Comparison of ENCODE assay signal across 8 mouse cellular contexts in genomic region chr12:113001133-113001474, GRCm38 (mm10). TPM values are rescaled to one million over a fixed set of nuclear protein-coding genes. Genes with fewer than 3 reads are reported as not detected.
DNase-seq lines count a peak whose midpoint lies in the region; ATAC-seq and TF ChIP-seq lines count a peak whose summit lies in the region.

No protein-coding gene starts in this region.

- intact Hi-C loops in gastrocnemius, adult 2 months (cut with DNase I): no loop called here
- intact Hi-C loops in gastrocnemius, postnatal 36 days (cut with DNase I): loop anchor here (5.0 to 10.0 kb wide), 2 partner anchors 74 to 151 kb away; partner anchors contain the start of gene Tex22

- TF ChIP-seq CTCF in gastrocnemius, adult 2 months (IDR thresholded peaks at IDR 0.05): no peak
- TF ChIP-seq CTCF in liver, postnatal 0 days (IDR thresholded peaks at IDR 0.05; ENCODE audit: low read depth): no peak

- peak overlapping the region; percentile 99 for H3K27ac ChIP-seq in gastrocnemius, adult 2 months
- H3K27ac ChIP-seq in forebrain, embryonic 15.5 days (replicated peaks): peak overlapping the region; percentile 96
- peak overlapping the region; percentile 98 for H3K27ac ChIP-seq in liver, postnatal 0 days (ENCODE audit: low read depth)

- peak overlapping the region; percentile 100 for H3K4me3 ChIP-seq in gastrocnemius, adult 2 months
- peak overlapping the region; percentile 83 for H3K4me3 ChIP-seq in forebrain, embryonic 15.5 days
- peak overlapping the region; percentile 85 for H3K4me3 ChIP-seq in liver, postnatal 0 days (ENCODE audit: low read depth, low read length)

- 5% methylated on average over 5 of the region's 5 CpGs for whole genome bisulfite sequencing in forebrain, embryonic 15.5 days
- WGBS in liver, postnatal 0 days (ENCODE audit: insufficient replicate concordance): 2% methylated on average over 5 of the region's 5 CpGs

- peak; percentile 20 for ATAC-seq in CD4-positive, CD25-positive, alpha-beta regulatory T cell, adult 4 months
- ATAC-seq in forebrain, embryonic 15.5 days (replicated peaks): no peak
- ATAC-seq in liver, postnatal 0 days: peak; percentile 4

- peak overlapping the region; percentile 91 for H3K9ac ChIP-seq in forebrain, embryonic 15.5 days (replicated peaks)
- peak overlapping the region; percentile 75 for H3K9ac ChIP-seq in liver, postnatal 0 days (replicated peaks)

- DNase-seq in gastrocnemius, adult 2 months: no peak
- DNase-seq in gastrocnemius, postnatal 36 days: no peak
- DNase-seq in liver, postnatal 0 days: no peak
- no peak for DNase-seq in natural killer cell, adult 2 months (ENCODE audit: low spot score in 2 of 2)
- DNase-seq in testis, postnatal 10 days (ENCODE audit: low spot score): no peak
- DNase-seq in adrenal gland, adult 2 months: no peak

- no peaks in the 10 kb centered on the region for H3K36me3 ChIP-seq in forebrain, embryonic 15.5 days
- H3K36me3 ChIP-seq in liver, postnatal 0 days (replicated peaks; ENCODE audit: insufficient read depth, low read length): no peaks in the 10 kb centered on the region

- TF ChIP-seq EP300 in liver, postnatal 0 days (IDR thresholded peaks at IDR 0.05; ENCODE audit: low read depth): no peak

- peaks cover 22% of the 10 kb centered on the region for H3K4me1 ChIP-seq in forebrain, embryonic 15.5 days
- peaks cover 21% of the 10 kb centered on the region for H3K4me1 ChIP-seq in liver, postnatal 0 days (ENCODE audit: insufficient read depth)

- no peaks in the 10 kb centered on the region for H3K9me3 ChIP-seq in forebrain, embryonic 15.5 days
- H3K9me3 ChIP-seq in liver, postnatal 0 days (ENCODE audit: low read length): no peaks in the 10 kb centered on the region

- peak overlapping the region; percentile 79 for H3K4me2 ChIP-seq in forebrain, embryonic 15.5 days (replicated peaks)
- H3K4me2 ChIP-seq in liver, postnatal 0 days (ENCODE audit: low read depth, low read length): peak overlapping the region; percentile 92

- H3K27me3 ChIP-seq in forebrain, embryonic 15.5 days: no peaks in the 10 kb centered on the region
- H3K27me3 ChIP-seq in liver, postnatal 0 days (ENCODE audit: insufficient read depth, low read length): no peaks in the 10 kb centered on the region

RNA-seq across cellular contexts. Expression of gene Brf1, which starts 0.6 kb away (rescaled TPM):
- 10 to 100 TPM; 20.8 to 21.5 TPM for total RNA-seq in gastrocnemius, adult 2 months (2021)
- total RNA-seq in gastrocnemius, postnatal 36 days (2021): 10 to 100 TPM; 16.8 to 20.9 TPM
- 10 to 100 TPM; 26.9 to 32.7 TPM for polyA plus RNA-seq in CD4-positive, CD25-positive, alpha-beta regulatory T cell, adult 4 months (2017; shearing (Covaris generic))
- polyA plus RNA-seq in forebrain, embryonic 15.5 days (2015; fragmentation: Nextera tagmentation; extraction: Ambion mirVana): 67.3 and 67.7 TPM in 2 replicates
- polyA plus RNA-seq in liver, postnatal 0 days (2015; fragmentation: Nextera tagmentation; extraction: Ambion mirVana): 17.0 and 18.4 TPM in 2 replicates
- total RNA-seq in adrenal gland, adult 2 months (2021): 10 to 100 TPM; 41.9 to 46.8 TPM
- 70.6 and 71.2 TPM in 2 replicates for polyA plus RNA-seq in adrenal gland, adult 2 months (2012; rRNA removed)

RNA-seq across cellular contexts. Expression of gene Pacs2, which starts 13.2 kb away (rescaled TPM):
- 10 to 100 TPM; 35.9 to 41.0 TPM for total RNA-seq in gastrocnemius, adult 2 months (2021)
- total RNA-seq in gastrocnemius, postnatal 36 days (2021): 10 to 100 TPM; 34.9 to 36.6 TPM
- 1 to 10 TPM; 5.8 to 7.3 TPM for polyA plus RNA-seq in CD4-positive, CD25-positive, alpha-beta regulatory T cell, adult 4 months (2017; shearing (Covaris generic))
- polyA plus RNA-seq in forebrain, embryonic 15.5 days (2015; fragmentation: Nextera tagmentation; extraction: Ambion mirVana): 22.6 and 24.4 TPM in 2 replicates
- polyA plus RNA-seq in liver, postnatal 0 days (2015; fragmentation: Nextera tagmentation; extraction: Ambion mirVana): 3.9 and 4.0 TPM in 2 replicates
- total RNA-seq in adrenal gland, adult 2 months (2021): 10 to 100 TPM; 38.7 to 42.1 TPM
- polyA plus RNA-seq in adrenal gland, adult 2 months (2012; rRNA removed): 51.9 and 66.9 TPM in 2 replicates

RNA-seq across cellular contexts. Expression of gene Btbd6, which starts 24.8 kb away (rescaled TPM):
- 10 to 100 TPM; 13.3 to 20.6 TPM for total RNA-seq in gastrocnemius, adult 2 months (2021)
- total RNA-seq in gastrocnemius, postnatal 36 days (2021): 10 to 100 TPM; 12.7 to 13.5 TPM
- polyA plus RNA-seq in CD4-positive, CD25-positive, alpha-beta regulatory T cell, adult 4 months (2017; shearing (Covaris generic)): 1 to 10 TPM; 7.8 to 8.7 TPM
- 46.1 and 48.1 TPM in 2 replicates for polyA plus RNA-seq in forebrain, embryonic 15.5 days (2015; fragmentation: Nextera tagmentation; extraction: Ambion mirVana)
- 4.1 and 4.7 TPM in 2 replicates for polyA plus RNA-seq in liver, postnatal 0 days (2015; fragmentation: Nextera tagmentation; extraction: Ambion mirVana)
- total RNA-seq in adrenal gland, adult 2 months (2021): 10 to 100 TPM; 14.6 to 24.7 TPM
- 165 and 232 TPM in 2 replicates for polyA plus RNA-seq in adrenal gland, adult 2 months (2012; rRNA removed)

RNA-seq across cellular contexts. Expression of gene Nudt14, which starts 59.2 kb away (rescaled TPM):
- total RNA-seq in gastrocnemius, adult 2 months (2021): 1 to 10 TPM; 5.4 to 7.9 TPM
- total RNA-seq in gastrocnemius, postnatal 36 days (2021): 1 to 10 TPM; 7.5 to 8.2 TPM
- 10 to 100 TPM; 38.1 to 42.5 TPM for polyA plus RNA-seq in CD4-positive, CD25-positive, alpha-beta regulatory T cell, adult 4 months (2017; shearing (Covaris generic))
- polyA plus RNA-seq in forebrain, embryonic 15.5 days (2015; fragmentation: Nextera tagmentation; extraction: Ambion mirVana): 59.0 and 63.2 TPM in 2 replicates
- 30.0 and 30.6 TPM in 2 replicates for polyA plus RNA-seq in liver, postnatal 0 days (2015; fragmentation: Nextera tagmentation; extraction: Ambion mirVana)
- total RNA-seq in adrenal gland, adult 2 months (2021): 10 to 100 TPM; 24.6 to 34.4 TPM
- 35.4 and 45.9 TPM in 2 replicates for polyA plus RNA-seq in adrenal gland, adult 2 months (2012; rRNA removed)
